Mouse (Mus musculus): ENCODE measurements around the gene Mef2a.

GRCm38 (mm10) chr7:67373975-67374374 is 1.3 kb upstream of the Mef2a start:
- no peak for TF ChIP-seq CTCF (conservative IDR thresholded peaks at IDR 0.05; ENCODE audit: insufficient read depth, insufficient read length, low read depth, low read length)
- TF ChIP-seq POLR2A (IDR thresholded peaks at IDR 0.05; ENCODE audit: low read depth, low read length): no peak
